Mouse (Mus musculus): ENCODE results near the gene Gtf3a. TPM values are rescaled to one million over a fixed set of nuclear protein-coding genes. Genes with fewer than 3 reads are reported as not detected.

Gtf3a gene
- total and polyA plus RNA-seq, 3 experiments, result 110 to 133 (median 130) TPM

DNA sequence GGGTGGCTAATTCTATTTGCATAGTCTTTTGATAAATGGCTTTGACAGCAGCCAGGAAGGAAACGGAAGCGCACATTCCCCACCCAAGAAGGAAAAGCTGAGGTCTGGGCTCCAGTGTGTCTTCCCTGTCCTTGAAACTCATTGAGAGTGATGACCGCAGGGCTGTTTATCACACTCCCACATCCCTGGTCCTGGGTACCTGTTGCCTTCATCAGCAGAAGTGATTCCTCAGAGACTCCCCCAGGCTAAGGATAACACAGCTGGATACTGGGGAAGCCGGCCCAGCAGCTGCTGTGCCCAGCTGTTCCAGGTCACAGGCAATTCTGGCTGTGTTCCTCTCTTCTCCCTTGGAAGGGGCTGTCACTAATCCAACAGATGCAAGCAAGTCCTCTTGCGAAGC lies 40.9 kb upstream of the Gtf3a start:
- H3K9me3 ChIP-seq (replicated peaks; ENCODE audit: low read length), result no peaks in the 10 kb centered on the region
- dilution Hi-C loops (cut with MboI; ENCODE audit: extremely low pct_ligation_motif_present, extremely low pct_unique_long_range_greater_than_20kb, low sequenced_read_pairs) (no loop called here), in situ Hi-C loops (cut with MboI; ENCODE audit: low pct_ligation_motif_present, low pct_unique_long_range_greater_than_20kb, low sequenced_read_pairs) (no loop called here)
- TF ChIP-seq EP300 (IDR thresholded peaks at IDR 0.05; ENCODE audit: low read length) (no peak), HCFC1 (IDR thresholded peaks at IDR 0.05; ENCODE audit: low read depth, low read length) (no peak), ZMIZ1 (IDR thresholded peaks at IDR 0.05; ENCODE audit: low read depth, low read length) (no peak), PAX5 (IDR thresholded peaks at IDR 0.05; ENCODE audit: low read length) (no peak), JUN (IDR thresholded peaks at IDR 0.05; ENCODE audit: insufficient read depth, low read depth, low read length) (no peak), POLR2AphosphoS2 (IDR thresholded peaks at IDR 0.05; ENCODE audit: low read depth, low read length) (no peak), ELF1 (IDR thresholded peaks at IDR 0.05; ENCODE audit: low read depth, low read length) (no peak), IRF4 (IDR thresholded peaks at IDR 0.05; ENCODE audit: low read depth, low read length) (no peak), MYC (IDR thresholded peaks at IDR 0.05; ENCODE audit: low read depth, low read length) (no peak)
- no peaks in the 10 kb centered on the region for H3K79me2 ChIP-seq (replicated peaks; ENCODE audit: control insufficient read depth, extremely low read depth, insufficient read depth, poor library complexity, severe bottlenecking)
- H3K36me3 ChIP-seq (replicated peaks in 1 of 2; ENCODE audit: control insufficient read depth in 1 of 2, insufficient read depth in 1 of 2, low read length in 1 of 2), result no peaks in the 10 kb centered on the region
- no peak for DNase-seq (ENCODE audit: extremely low read depth)
- peaks cover 0 to 11% of the 10 kb centered on the region in 2 experiments; a peak in 2 of 4 replicates for H3K4me1 ChIP-seq (ENCODE audit: control insufficient read depth in 1 of 2, insufficient read depth in 2 of 2)
- no peaks in the 10 kb centered on the region for H3K27me3 ChIP-seq (replicated peaks)
- H3K4me2 ChIP-seq (ENCODE audit: insufficient read depth, low read depth, poor library complexity, severe bottlenecking), result no peak overlapping the region
- no peak overlapping the region for H3K4me3 ChIP-seq (replicated peaks in 1 of 3; ENCODE audit: low read depth in 2 of 3, low read length in 2 of 3, poor library complexity in 1 of 3)
- no peak overlapping the region for H3K9ac ChIP-seq (ENCODE audit: insufficient read depth, low read depth)
- no peak overlapping the region for H3K27ac ChIP-seq (ENCODE audit: insufficient read depth, low read depth)

DNA sequence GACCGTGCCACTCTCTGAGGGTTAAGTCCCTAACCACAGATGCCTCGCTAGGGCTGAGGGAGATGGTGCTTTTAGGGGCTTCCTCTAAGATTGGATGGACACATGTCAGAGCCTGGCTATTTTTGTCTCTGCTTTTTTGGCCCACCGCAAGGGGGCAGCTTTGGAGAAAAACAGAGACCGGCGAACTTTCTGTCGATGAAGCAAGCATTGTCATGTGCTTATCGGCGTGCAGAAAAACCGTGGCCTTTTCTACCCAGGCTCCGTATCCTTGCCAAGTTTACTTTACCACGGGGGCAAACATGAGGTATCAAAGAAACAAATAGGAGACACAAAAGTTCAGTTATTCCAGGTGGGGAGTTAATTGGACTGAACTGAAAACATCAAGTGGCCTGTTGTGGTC lies 39.8 kb upstream of the Gtf3a start:
- dilution Hi-C loops (cut with MboI; ENCODE audit: extremely low pct_ligation_motif_present, extremely low pct_unique_long_range_greater_than_20kb, low sequenced_read_pairs) (no loop called here), in situ Hi-C loops (cut with MboI; ENCODE audit: low pct_ligation_motif_present, low pct_unique_long_range_greater_than_20kb, low sequenced_read_pairs) (no loop called here)
- H3K4me1 ChIP-seq (ENCODE audit: control insufficient read depth in 1 of 2, insufficient read depth in 2 of 2), result peaks cover 0 to 16% of the 10 kb centered on the region in 2 experiments; a peak in 2 of 4 replicates
- H3K4me3 ChIP-seq (replicated peaks in 1 of 3; ENCODE audit: low read depth in 2 of 3, low read length in 2 of 3, poor library complexity in 1 of 3), result no peak overlapping the region
- H3K79me2 ChIP-seq (replicated peaks; ENCODE audit: control insufficient read depth, extremely low read depth, insufficient read depth, poor library complexity, severe bottlenecking), result no peaks in the 10 kb centered on the region
- TF ChIP-seq MEF2A (IDR thresholded peaks at IDR 0.05; ENCODE audit: borderline replicate concordance, low read depth, low read length) (peak; percentile 52; the same call in 1 of the 2 replicates), ETS1 (conservative IDR thresholded peaks at IDR 0.05; ENCODE audit: low read depth, low read length) (no peak), UBTF (IDR thresholded peaks at IDR 0.05; ENCODE audit: low read depth, low read length) (no peak), ZNF384 (IDR thresholded peaks at IDR 0.05; ENCODE audit: low read depth, low read length) (no peak), SIN3A (IDR thresholded peaks at IDR 0.05; ENCODE audit: low read length) (no peak), USF2 (conservative IDR thresholded peaks at IDR 0.05; ENCODE audit: low read depth, low read length) (no peak), CHD1 (IDR thresholded peaks at IDR 0.05; ENCODE audit: low read depth, low read length) (no peak), MAZ (IDR thresholded peaks at IDR 0.05; ENCODE audit: low read depth, low read length) (no peak), RCOR1 (conservative IDR thresholded peaks at IDR 0.05; ENCODE audit: low read depth, low read length) (no peak), MXI1 (IDR thresholded peaks at IDR 0.05; ENCODE audit: low read depth, low read length) (no peak), TBP (conservative IDR thresholded peaks at IDR 0.05; ENCODE audit: low read depth, low read length) (no peak), CTCF (conservative IDR thresholded peaks at IDR 0.05 in 1 of 2, IDR thresholded peaks at IDR 0.05 in 1 of 2; ENCODE audit: low read depth in 2 of 2, low read length in 2 of 2) (peak; percentile 10 to 55; a peak in 2 of 4 replicates), SMC3 (IDR thresholded peaks at IDR 0.05; ENCODE audit: low read depth, low read length) (peak; percentile 28; the same call in 1 of the 2 replicates), E2F4 (IDR thresholded peaks at IDR 0.05; ENCODE audit: insufficient replicate concordance, low read depth, low read length) (no peak), PAX5 (IDR thresholded peaks at IDR 0.05; ENCODE audit: low read length) (no peak), ELF1 (IDR thresholded peaks at IDR 0.05; ENCODE audit: low read depth, low read length) (no peak), HCFC1 (IDR thresholded peaks at IDR 0.05; ENCODE audit: low read depth, low read length) (no peak), EP300 (IDR thresholded peaks at IDR 0.05; ENCODE audit: low read length) (no peak)
- no peak overlapping the region for H3K4me2 ChIP-seq (ENCODE audit: insufficient read depth, low read depth, poor library complexity, severe bottlenecking)
- H3K9ac ChIP-seq (ENCODE audit: insufficient read depth, low read depth), result no peak overlapping the region
- no peak for DNase-seq (ENCODE audit: extremely low read depth)
- no peak overlapping the region for H3K27ac ChIP-seq (ENCODE audit: insufficient read depth, low read depth)
- H3K36me3 ChIP-seq (replicated peaks in 1 of 2; ENCODE audit: control insufficient read depth in 1 of 2, insufficient read depth in 1 of 2, low read length in 1 of 2), result no peaks in the 10 kb centered on the region
- no peaks in the 10 kb centered on the region for H3K27me3 ChIP-seq (replicated peaks)
- no peaks in the 10 kb centered on the region for H3K9me3 ChIP-seq (replicated peaks; ENCODE audit: low read length)
